Mouse (Mus musculus): Measurements from ENCODE around the gene Gm8906.
"Not testable (repeated sequence)": the region's sequence is repeated elsewhere in the genome, so short reads cannot be mapped to it uniquely, and the experiment has no call there.

Gene Gm8906

DNA sequence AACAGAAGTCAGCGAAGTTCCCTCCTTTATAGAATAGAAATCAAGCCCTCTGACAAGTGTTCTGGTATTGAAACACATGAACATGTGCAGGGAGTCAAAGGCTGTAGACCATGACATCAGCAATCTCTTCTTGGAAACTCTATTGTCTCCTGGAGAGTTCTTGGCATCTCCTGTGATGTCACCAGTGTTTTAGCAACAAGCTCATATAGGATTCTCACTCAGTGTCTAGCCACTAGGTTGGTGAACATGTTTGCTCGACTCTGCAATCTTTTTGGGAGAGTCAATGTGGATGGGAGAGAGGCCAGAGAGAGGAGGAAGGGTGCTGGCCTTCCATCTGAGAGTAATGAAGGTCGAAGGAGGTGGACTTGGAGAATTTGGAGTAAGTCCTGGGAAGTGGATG lies at the start of gene Gm8906:
Gm8906 (plus strand) TSS at position 301 of the 400 bp plus-strand sequence.
- not testable (repeated sequence) for DNase-seq

All from lung, postnatal 36 days (tissue).